Mouse (Mus musculus): ENCODE measurements around the gene Ovol2. TPM values are rescaled to one million over a fixed set of nuclear protein-coding genes. Genes with fewer than 3 reads are reported as not detected.

Ovol2 gene
- total RNA-seq (2014; rRNA removed) (0.23 TPM in 1 of 2 replicates, not detected in the other), polyA plus RNA-seq (2015; fragmentation: Nextera tagmentation; extraction: Ambion mirVana) (0.18 and 0.23 TPM in 2 replicates)

- no peaks in the 10 kb centered on the region for H3K9me3 ChIP-seq (ENCODE audit: low read length)
- H3K9ac ChIP-seq, result peak within 1 kb of the TSS; percentile 28
- under 1% methylated on average over 56 of the region's 62 CpGs for WGBS
- no peak within 1 kb of the TSS for H3K27ac ChIP-seq (ENCODE audit: low read depth, low read length)
- DNase-seq, result no peak
- peak within 1 kb of the TSS; percentile 92 for H3K4me2 ChIP-seq (ENCODE audit: low read depth)
- H3K4me1 ChIP-seq (ENCODE audit: insufficient read depth), result peaks cover 13% of the 10 kb centered on the region
- ATAC-seq, result no peak
- no peaks in the 10 kb centered on the region for H3K36me3 ChIP-seq (ENCODE audit: insufficient read depth)
- TF ChIP-seq CTCF (IDR thresholded peaks at IDR 0.05; ENCODE audit: low read depth), result no peak
- H3K27me3 ChIP-seq (ENCODE audit: insufficient read depth, low read length), result peaks cover 77% of the 10 kb centered on the region
- peak within 1 kb of the TSS; percentile 43 for H3K4me3 ChIP-seq (ENCODE audit: low read depth, low read length)
These were observed at the start of gene Ovol2 for GRCm38 (mm10) chr2:144331401-144332302. Ovol2 (minus strand) TSS chr2:144332146.

- ATAC-seq (no peak), DNase-seq (no peak)
- no peak overlapping the region for H3K27ac ChIP-seq (ENCODE audit: low read depth, low read length)
- peaks cover 78% of the 10 kb centered on the region for H3K36me3 ChIP-seq (ENCODE audit: insufficient read depth)
- no peak for TF ChIP-seq CTCF (IDR thresholded peaks at IDR 0.05; ENCODE audit: low read depth)
- H3K9ac ChIP-seq, result no peak overlapping the region
- H3K4me1 ChIP-seq (ENCODE audit: insufficient read depth), result no peaks in the 10 kb centered on the region
- H3K9me3 ChIP-seq (ENCODE audit: low read length), result no peaks in the 10 kb centered on the region
- H3K4me2 ChIP-seq (ENCODE audit: low read depth), result no peak overlapping the region
- H3K4me3 ChIP-seq (ENCODE audit: low read depth, low read length), result no peak overlapping the region
- no peaks in the 10 kb centered on the region for H3K27me3 ChIP-seq (ENCODE audit: insufficient read depth, low read length)
- WGBS, result 83% methylated on average over 4 of the region's 4 CpGs
These were observed 49.8 kb upstream of the Ovol2 start for GRCm38 (mm10) chr2:144381741-144382140.

- Histone ChIP-seq H3K36me3 (ENCODE audit: insufficient read depth) (peaks cover 80% of the 10 kb centered on the region), H3K4me2 (ENCODE audit: low read depth) (no peak overlapping the region)
- WGBS, result 67% methylated on average over 3 of the region's 3 CpGs
These were observed 49.3 kb upstream of the Ovol2 start for GRCm38 (mm10) chr2:144381293-144381692.

GRCm38 (mm10) chr2:144375063-144375703 is 43.2 kb upstream of the Ovol2 start:
- Histone ChIP-seq H3K27me3 (ENCODE audit: insufficient read depth, low read length) (no peaks in the 10 kb centered on the region), H3K36me3 (ENCODE audit: insufficient read depth) (peaks cover 62% of the 10 kb centered on the region)
- WGBS, result 93% methylated on average over 10 of the region's 10 CpGs

More at GRCm38 (mm10) chr2:144381293-144381692, 49.3 kb upstream of the Ovol2 start:
- Histone ChIP-seq H3K9me3 (ENCODE audit: low read length) (no peaks in the 10 kb centered on the region), H3K27ac (ENCODE audit: low read depth, low read length) (no peak overlapping the region), H3K27me3 (ENCODE audit: insufficient read depth, low read length) (no peaks in the 10 kb centered on the region), H3K9ac (no peak overlapping the region), H3K4me1 (ENCODE audit: insufficient read depth) (no peaks in the 10 kb centered on the region), H3K4me3 (ENCODE audit: low read depth, low read length) (no peak overlapping the region)
- no peak for ATAC-seq
- no peak for TF ChIP-seq CTCF (IDR thresholded peaks at IDR 0.05; ENCODE audit: low read depth)
- DNase-seq, result no peak

GRCm38 (mm10) chr2:144373063-144373462 is 41.1 kb upstream of the Ovol2 start:
- Histone ChIP-seq H3K4me1 (ENCODE audit: insufficient read depth) (peaks cover 8% of the 10 kb centered on the region; the same call in 1 of the 2 replicates), H3K4me3 (ENCODE audit: low read depth, low read length) (no peak overlapping the region), H3K27me3 (ENCODE audit: insufficient read depth, low read length) (no peaks in the 10 kb centered on the region), H3K4me2 (ENCODE audit: low read depth) (no peak overlapping the region), H3K36me3 (ENCODE audit: insufficient read depth) (peaks cover 44% of the 10 kb centered on the region), H3K27ac (ENCODE audit: low read depth, low read length) (no peak overlapping the region), H3K9ac (no peak overlapping the region), H3K9me3 (ENCODE audit: low read length) (no peaks in the 10 kb centered on the region)
- ATAC-seq (no peak), DNase-seq (no peak)
- TF ChIP-seq CTCF (IDR thresholded peaks at IDR 0.05; ENCODE audit: low read depth), result no peak
- WGBS, result 89% methylated on average over 9 of the region's 9 CpGs

More at GRCm38 (mm10) chr2:144375063-144375703, 43.2 kb upstream of the Ovol2 start:
- DNase-seq, result no peak
- TF ChIP-seq CTCF (IDR thresholded peaks at IDR 0.05; ENCODE audit: low read depth), result no peak
- Histone ChIP-seq H3K9ac (no peak overlapping the region), H3K9me3 (ENCODE audit: low read length) (no peaks in the 10 kb centered on the region), H3K4me2 (ENCODE audit: low read depth) (no peak overlapping the region), H3K27ac (ENCODE audit: low read depth, low read length) (no peak overlapping the region), H3K4me1 (ENCODE audit: insufficient read depth) (peaks cover under 1% of the 10 kb centered on the region; the same call in 1 of the 2 replicates), H3K4me3 (ENCODE audit: low read depth, low read length) (no peak overlapping the region)
- no peak for ATAC-seq

GRCm38 (mm10) chr2:144371566-144371965 is 39.6 kb upstream of the Ovol2 start:
- peaks cover 31% of the 10 kb centered on the region for H3K36me3 ChIP-seq (ENCODE audit: insufficient read depth)
- no peak overlapping the region for H3K4me3 ChIP-seq (ENCODE audit: low read depth, low read length)
- H3K9ac ChIP-seq, result no peak overlapping the region
- H3K27me3 ChIP-seq (ENCODE audit: insufficient read depth, low read length), result no peaks in the 10 kb centered on the region
- H3K27ac ChIP-seq (ENCODE audit: low read depth, low read length), result no peak overlapping the region
- peaks cover 8% of the 10 kb centered on the region; the same call in 1 of the 2 replicates for H3K4me1 ChIP-seq (ENCODE audit: insufficient read depth)
- ATAC-seq, result no peak
- DNase-seq, result no peak
- no peaks in the 10 kb centered on the region for H3K9me3 ChIP-seq (ENCODE audit: low read length)
- TF ChIP-seq CTCF (IDR thresholded peaks at IDR 0.05; ENCODE audit: low read depth), result no peak
- no peak overlapping the region for H3K4me2 ChIP-seq (ENCODE audit: low read depth)
- WGBS, result 89% methylated on average over 4 of the region's 4 CpGs
